Mouse (Mus musculus) MEL (cell line): Measurements from ENCODE around the gene Acot7. TPM values are rescaled to one million over a fixed set of nuclear protein-coding genes. Genes with fewer than 3 reads are reported as not detected.

Experiments used
- DNase-seq: peaks from one replicate; pipeline ENCODE4 v3.0.0; 2011; ENCODE audit warnings: low read depth, low spot score
- H3K27ac ChIP-seq: 2 replicates; pipeline ENCODE4 v1.5.1; 2012; ENCODE audit warnings: low read depth, mild to moderate bottlenecking, control low read depth, low read length, moderate library complexity; ENCODE audit not compliant: control insufficient read depth
- H3K27me3 ChIP-seq, 2 experiments: fragments of 150-350 bp in 1 of 2; sonication (generic) in 1 of 2; 2 replicates each; pipeline ENCODE4 v1.6.1; 2012; ENCODE audit warnings: low read length in 2 of 2, mild to moderate bottlenecking in 2 of 2, improper control_type of control experiment in 1 of 2, moderate library complexity in 1 of 2; ENCODE audit not compliant: insufficient read depth in 2 of 2, control insufficient read depth in 1 of 2
- H3K36me3 ChIP-seq, 2 experiments: 2 replicates each; pipeline ENCODE4 v1.6.1; 2012 to 2014; ENCODE audit warnings: low read length in 2 of 2, improper control_type of control experiment in 1 of 2, inconsistent platforms in 1 of 2, mild to moderate bottlenecking in 1 of 2; ENCODE audit not compliant: insufficient read depth in 2 of 2, control insufficient read depth in 1 of 2
- H3K4me1 ChIP-seq, 2 experiments: fragments of 150-350 bp in 1 of 2; sonication (generic) in 1 of 2; 2 replicates each; pipeline ENCODE4 v1.6.1; 2012; ENCODE audit warnings: low read length in 2 of 2, improper control_type of control experiment in 1 of 2, mild to moderate bottlenecking in 1 of 2; ENCODE audit not compliant: insufficient read depth in 2 of 2, control insufficient read depth in 1 of 2
- H3K4me3 ChIP-seq, 2 experiments: fragments of 150-350 bp in 1 of 2; sonication (generic) in 1 of 2; 2 replicates each; pipeline ENCODE4 v1.5.1; 2012; ENCODE audit warnings: low read depth in 2 of 2, low read length in 2 of 2, mild to moderate bottlenecking in 2 of 2, moderate library complexity in 2 of 2, control low read depth in 1 of 2, improper control_type of control experiment in 1 of 2; ENCODE audit not compliant: control insufficient read depth in 1 of 2, insufficient read depth in 1 of 2
- H3K79me2 ChIP-seq: 2 replicates; pipeline ENCODE4 v1.6.1; 2012; ENCODE audit warnings: mild to moderate bottlenecking, low read length, moderate library complexity; ENCODE audit not compliant: control insufficient read depth, poor library complexity, insufficient read depth
- H3K9ac ChIP-seq: 2 replicates; pipeline ENCODE4 v1.6.1; 2012; ENCODE audit warnings: low read depth, mild to moderate bottlenecking, control low read depth, low read length, moderate library complexity; ENCODE audit not compliant: control insufficient read depth, poor library complexity, severe bottlenecking
- H3K9me3 ChIP-seq: fragments of 150-350 bp; sonication (generic); replicated peaks from 2 replicates; pipeline ENCODE4 v1.6.1; 2012; ENCODE audit warnings: mild to moderate bottlenecking, low read length, improper control_type of control experiment, moderate library complexity; ENCODE audit not compliant: insufficient read depth
- CHD1 ChIP-seq: IDR thresholded peaks from 2 replicates; pipeline ENCODE4 v1.6.1; 2012; ENCODE audit warnings: low read depth, mild to moderate bottlenecking, inconsistent platforms, low read length, improper control_type of control experiment
- ELF1 ChIP-seq: IDR thresholded peaks from 2 replicates; pipeline ENCODE4 v1.6.1; 2014; ENCODE audit warnings: low read depth, mild to moderate bottlenecking, inconsistent platforms, low read length, improper control_type of control experiment, moderate library complexity
- EP300 ChIP-seq, 2 experiments: IDR thresholded peaks; 2 replicates each; pipeline ENCODE4 v1.6.1; 2011; ENCODE audit warnings: improper control_type of control experiment in 2 of 2, low read length in 2 of 2, low read depth in 1 of 2, mild to moderate bottlenecking in 1 of 2
- GATA1 ChIP-seq: IDR thresholded peaks from 2 replicates; pipeline ENCODE4 v1.6.1; 2011; ENCODE audit warnings: low read depth, low read length, improper control_type of control experiment
- JUND ChIP-seq: IDR thresholded peaks from 2 replicates; pipeline ENCODE4 v1.6.1; 2011; ENCODE audit warnings: low read depth, mild to moderate bottlenecking, improper control_type of control experiment, low read length
- KAT2A ChIP-seq: conservative IDR thresholded peaks from 2 replicates; pipeline ENCODE4 v1.6.1; 2012; ENCODE audit warnings: low read depth, low read length, improper control_type of control experiment, inconsistent platforms
- MAFK ChIP-seq: IDR thresholded peaks from 2 replicates; pipeline ENCODE4 v1.6.1; 2011; ENCODE audit warnings: low read depth, mild to moderate bottlenecking, low read length, improper control_type of control experiment, borderline replicate concordance
- MAZ ChIP-seq: IDR thresholded peaks from 2 replicates; pipeline ENCODE4 v1.6.1; 2012; ENCODE audit warnings: low read depth, mild to moderate bottlenecking, inconsistent platforms, low read length, improper control_type of control experiment
- MXI1 ChIP-seq: IDR thresholded peaks from 2 replicates; pipeline ENCODE4 v1.6.1; 2011; ENCODE audit warnings: mild to moderate bottlenecking, low read depth, low read length, improper control_type of control experiment
- MYB ChIP-seq: IDR thresholded peaks from 2 replicates; pipeline ENCODE4 v1.6.1; 2011; ENCODE audit warnings: mild to moderate bottlenecking, low read depth, low read length, improper control_type of control experiment
- NELFE ChIP-seq: IDR thresholded peaks from 2 replicates; pipeline ENCODE4 v1.6.1; 2011; ENCODE audit warnings: low read depth, low read length, improper control_type of control experiment
- NRF1 ChIP-seq: IDR thresholded peaks from 2 replicates; pipeline ENCODE4 v1.6.1; 2014; ENCODE audit warnings: low read depth, mild to moderate bottlenecking, inconsistent platforms, low read length, improper control_type of control experiment, moderate library complexity; ENCODE audit not compliant: poor library complexity, insufficient read depth, severe bottlenecking
- RAD21 ChIP-seq: IDR thresholded peaks from 2 replicates; pipeline ENCODE4 v1.6.1; 2011; ENCODE audit warnings: mild to moderate bottlenecking, low read depth, low read length, improper control_type of control experiment
- RCOR1 ChIP-seq: IDR thresholded peaks from 2 replicates; pipeline ENCODE4 v1.6.1; 2012; ENCODE audit warnings: low read depth, mild to moderate bottlenecking, inconsistent platforms, low read length, improper control_type of control experiment
- SIN3A ChIP-seq: IDR thresholded peaks from 2 replicates; pipeline ENCODE4 v1.6.1; 2012; ENCODE audit warnings: low read length, improper control_type of control experiment, inconsistent platforms
- SMC3 ChIP-seq: IDR thresholded peaks from 2 replicates; pipeline ENCODE4 v1.6.1; 2011; ENCODE audit warnings: low read depth, low read length, improper control_type of control experiment
- TAL1 ChIP-seq: IDR thresholded peaks from 2 replicates; pipeline ENCODE4 v1.6.1; 2012; ENCODE audit warnings: mild to moderate bottlenecking, inconsistent platforms, low read length, moderate library complexity, mixed read lengths
- TBP ChIP-seq: IDR thresholded peaks from 2 replicates; pipeline ENCODE4 v1.8.0; 2011; ENCODE audit warnings: low read depth, low read length, improper control_type of control experiment
- USF2 ChIP-seq, 2 experiments: IDR thresholded peaks; 2 replicates each; pipeline ENCODE4 v1.6.1; 2011 to 2012; ENCODE audit warnings: improper control_type of control experiment in 2 of 2, low read length in 2 of 2, borderline replicate concordance in 1 of 2, inconsistent platforms in 1 of 2, low read depth in 1 of 2, mild to moderate bottlenecking in 1 of 2; ENCODE audit not compliant: insufficient read depth in 1 of 2
- ZKSCAN1 ChIP-seq: IDR thresholded peaks from 2 replicates; pipeline ENCODE4 v1.6.1; 2012; ENCODE audit warnings: low read depth, mild to moderate bottlenecking, inconsistent platforms, low read length, improper control_type of control experiment, moderate library complexity
- ZNF384 ChIP-seq: IDR thresholded peaks from 2 replicates; pipeline ENCODE4 v1.6.1; 2012; ENCODE audit warnings: low read depth, mild to moderate bottlenecking, inconsistent platforms, low read length, improper control_type of control experiment
- polyA plus RNA-seq, 2 experiments: library from polyadenylated mRNA; stranded (reverse) in 1 of 2; unstranded in 1 of 2; fragments of >175 nt in 1 of 2; fragments of >200 nt in 1 of 2; gene quantifications; 2 replicates each; pipeline versions ENCODE4 v1.2.1 to v1.2.4; 2012; ENCODE audit warnings: low replicate concordance in 2 of 2, low read depth in 1 of 2; ENCODE audit not compliant: insufficient read length in 2 of 2, insufficient read depth in 1 of 2, missing spikeins in 1 of 2
- total RNA-seq: library from RNA; depleted of rRNA; stranded (reverse); fragments of 300-350 nt; gene quantifications from 2 replicates; pipeline ENCODE4 v1.2.3, GENCODE M21; 2012

Acot7 gene
- total and polyA plus RNA-seq, 3 experiments = 92.7 to 127 TPM; not detected in 1

DNA sequence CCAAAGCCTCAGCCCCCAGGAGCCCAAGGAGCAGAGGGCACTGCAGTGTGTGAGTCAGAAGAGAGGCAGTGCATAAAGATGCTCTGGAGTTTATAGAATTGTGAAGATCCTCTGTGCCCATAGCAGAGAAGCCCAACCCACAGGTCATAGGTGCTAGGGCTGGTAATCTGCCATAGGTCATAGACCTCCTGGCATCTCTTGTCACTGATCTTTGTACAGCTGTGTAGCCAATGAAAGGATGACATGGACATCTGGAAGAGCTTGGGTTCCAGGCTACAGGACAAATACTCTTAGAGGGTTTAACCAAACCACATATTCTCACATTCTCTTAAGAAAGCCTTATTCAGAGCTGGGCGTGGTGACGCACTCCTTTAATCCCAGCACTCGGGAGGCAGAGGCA is 41.7 kb downstream of the Acot7 start:
- H3K27ac ChIP-seq = no peak overlapping the region
- H3K9me3 ChIP-seq = no peaks in the 10 kb centered on the region
- no peaks in the 10 kb centered on the region; a peak in 1 of 4 replicates for H3K36me3 ChIP-seq
- no peak overlapping the region for H3K4me3 ChIP-seq
- no peak for DNase-seq
- no peaks in the 10 kb centered on the region for H3K4me1 ChIP-seq
- no peaks in the 10 kb centered on the region for H3K79me2 ChIP-seq
- no peak overlapping the region for H3K9ac ChIP-seq
- TF ChIP-seq CHD1 (no peak), MAZ (no peak), TAL1 (no peak), GATA1 (no peak), NELFE (no peak), SIN3A (no peak), JUND (no peak), SMC3 (no peak), KAT2A (no peak), TBP (no peak), MXI1 (no peak), USF2 (IDR thresholded peaks at IDR 0.05; ENCODE audit: borderline replicate concordance in 1 of 2, insufficient read depth in 1 of 2, low read depth in 1 of 2, low read length in 2 of 2) (no peak), ZNF384 (no peak), ELF1 (no peak), ZKSCAN1 (no peak), EP300 (IDR thresholded peaks at IDR 0.05; ENCODE audit: low read depth in 1 of 2, low read length in 2 of 2) (no peak), MAFK (no peak), NRF1 (no peak), RCOR1 (no peak)
- H3K27me3 ChIP-seq = no peaks in the 10 kb centered on the region

GRCm38 (mm10) chr4:152220771-152221410 is 43.0 kb downstream of the Acot7 start:
- no peak for DNase-seq
- Histone ChIP-seq H3K4me3 (no peak overlapping the region), H3K79me2 (no peaks in the 10 kb centered on the region), H3K36me3 (no peaks in the 10 kb centered on the region; a peak in 1 of 4 replicates), H3K9ac (no peak overlapping the region), H3K4me1 (no peaks in the 10 kb centered on the region), H3K27ac (no peak overlapping the region), H3K27me3 (no peaks in the 10 kb centered on the region), H3K9me3 (no peaks in the 10 kb centered on the region)
- TF ChIP-seq MYB = no peak
- TF ChIP-seq ZNF384 = no peak
- TF ChIP-seq RAD21 = no peak
